Mouse (Mus musculus) olfactory bulb, adult 2 months (tissue): ENCODE measurements around the gene Tspan14.

Experiments
- CTCF ChIP-seq: fragments of 200-500 bp; IDR thresholded peaks from 2 replicates; pipeline ENCODE4 v1.5.1; 2012; ENCODE audit warnings: low read depth, mild to moderate bottlenecking, low read length, moderate library complexity; ENCODE audit not compliant: insufficient read depth
- POLR2A ChIP-seq: fragments of 200-500 bp; IDR thresholded peaks from 2 replicates; pipeline ENCODE4 v1.6.1; 2012; ENCODE audit warnings: mild to moderate bottlenecking, low read depth, low read length, moderate library complexity; ENCODE audit not compliant: insufficient read depth

GRCm38 (mm10) chr14:40953381-40953780 is 13.2 kb downstream of the Tspan14 start:
- TF ChIP-seq CTCF: no peak
- no peak for TF ChIP-seq POLR2A
